Mouse (Mus musculus) ES-Bruce4 (cell line): ENCODE data around the gene Tuba3b.

Experiments used
- CTCF ChIP-seq: IDR thresholded peaks from one replicate; pipeline ENCODE4 v1.8.1; 2011; ENCODE audit warnings: low read depth, low read length
- EP300 ChIP-seq: IDR thresholded peaks from 2 replicates; pipeline ENCODE4 v1.6.1; 2011; ENCODE audit warnings: low read depth, low read length; ENCODE audit not compliant: insufficient read depth
- POLR2A ChIP-seq: IDR thresholded peaks from one replicate; pipeline ENCODE4 v1.8.1; 2011; ENCODE audit warnings: low read length; ENCODE audit not compliant: insufficient read depth

- no peak for TF ChIP-seq POLR2A
- TF ChIP-seq CTCF, result no peak
- TF ChIP-seq EP300, result no peak
Measured at GRCm38 (mm10) chr6:145576762-145577161, 38.8 kb upstream of the Tuba3b start.
